Comparison of ENCODE assay signal across 8 mouse cellular contexts in genomic region chr3:149518928-149519574, GRCm38 (mm10).
DNase-seq lines count a peak whose midpoint lies in the region; ATAC-seq and TF ChIP-seq lines count a peak whose summit lies in the region.

No protein-coding gene starts in this region.

- no peak overlapping the region for H3K27ac ChIP-seq in kidney, embryonic 14.5 days (ENCODE audit: low read depth, low read length)
- no peak overlapping the region for H3K27ac ChIP-seq in kidney, adult 2 months (ENCODE audit: insufficient read depth, low read depth, low read length)

- no peaks in the 10 kb centered on the region for H3K9me3 ChIP-seq in kidney, embryonic 14.5 days (ENCODE audit: control insufficient read depth, low read length)

- no peak for DNase-seq in kidney, adult 2 months
- peak; percentile 67 for DNase-seq in embryo, embryonic 10 days (ENCODE audit: low spot score)
- peak; percentile 52 for DNase-seq in mesoderm, embryonic 11.5 days (ENCODE audit: low read depth, low spot score)
- no peak for DNase-seq in adrenal gland, adult 2 months
- no peak for DNase-seq in thymus, adult 18-20 months
- no peak for DNase-seq in natural killer cell, adult 2 months (ENCODE audit: low spot score in 2 of 2)

- no peaks in the 10 kb centered on the region for H3K36me3 ChIP-seq in kidney, embryonic 14.5 days (ENCODE audit: control insufficient read depth, insufficient read depth, low read length)
- no peaks in the 10 kb centered on the region for H3K36me3 ChIP-seq in kidney, adult 2 months (ENCODE audit: control insufficient read depth, insufficient read depth, low read length)

- WGBS in kidney, embryonic 14.5 days, result 3% methylated on average over 27 of the region's 27 CpGs
- WGBS in kidney, adult 2 months, result 7% methylated on average over 27 of the region's 27 CpGs

- peak overlapping the region; percentile 42; the same call in 1 of the 2 replicates for H3K9ac ChIP-seq in kidney, embryonic 14.5 days (ENCODE audit: low read depth, low read length)

- no peaks in the 10 kb centered on the region for H3K4me1 ChIP-seq in kidney, embryonic 14.5 days (ENCODE audit: control insufficient read depth, insufficient read depth, low read length)
- no peaks in the 10 kb centered on the region for H3K4me1 ChIP-seq in kidney, adult 2 months (ENCODE audit: control insufficient read depth, insufficient read depth, low read length)

- H3K4me2 ChIP-seq in kidney, embryonic 14.5 days (replicated peaks; ENCODE audit: low read depth, low read length), result peak overlapping the region; percentile 84

- TF ChIP-seq POLR2A in kidney, adult 2 months (IDR thresholded peaks at IDR 0.05; ENCODE audit: low read depth, low read length), result no peak

- no peak for TF ChIP-seq CTCF in kidney, adult 2 months (conservative IDR thresholded peaks at IDR 0.05; ENCODE audit: insufficient read depth, insufficient read length, low read depth, low read length)

- ATAC-seq in kidney, embryonic 14.5 days (ENCODE audit: low FRiP score, low TSS enrichment), result 0 out of 2 replicates have a peak, but pooled peaks have one; percentile 46
- peak; percentile 48 to 52 for ATAC-seq in hematopoietic stem cell, adult 5-6 weeks (replicated peaks in 1 of 2; ENCODE audit: insufficient read depth in 1 of 2, low FRiP score in 2 of 2, low TSS enrichment in 1 of 2, low read depth in 1 of 2, poor library complexity in 2 of 2, severe bottlenecking in 2 of 2)

- peak overlapping the region; percentile 45 for H3K4me3 ChIP-seq in kidney, embryonic 14.5 days (ENCODE audit: low read length)
- no peak overlapping the region for H3K4me3 ChIP-seq in kidney, adult 2 months (ENCODE audit: insufficient read depth, low read depth, low read length)

- H3K27me3 ChIP-seq in kidney, embryonic 14.5 days (ENCODE audit: control insufficient read depth, insufficient read depth, low read length), result peaks cover 4% of the 10 kb centered on the region; the same call in 1 of the 2 replicates
- H3K27me3 ChIP-seq in kidney, adult 2 months (replicated peaks; ENCODE audit: control insufficient read depth, insufficient read depth, low read length), result peaks cover 1% of the 10 kb centered on the region; the same call in 1 of the 2 replicates

Comparison
In these comparisons a context has a peak if more than half of its experiments do, and no peak if none do; other contexts are left out.
1. DNase-seq: peak in embryo, embryonic 10 days (single experiment) and mesoderm, embryonic 11.5 days (single experiment); none in kidney, adult 2 months (single experiment), adrenal gland, adult 2 months (single experiment), thymus, adult 18-20 months (0 of 2) and natural killer cell, adult 2 months (0 of 2).